Mouse (Mus musculus): Measurements from ENCODE around the gene Ppp1r8.

The Ppp1r8 gene

GRCm38 (mm10) chr4:132842970-132843704 lies at the start of gene Ppp1r8:
Gene Ppp1r8 (minus strand): TSS chr4:132843169.
- DNase-seq = peak; percentile 83

DNA sequence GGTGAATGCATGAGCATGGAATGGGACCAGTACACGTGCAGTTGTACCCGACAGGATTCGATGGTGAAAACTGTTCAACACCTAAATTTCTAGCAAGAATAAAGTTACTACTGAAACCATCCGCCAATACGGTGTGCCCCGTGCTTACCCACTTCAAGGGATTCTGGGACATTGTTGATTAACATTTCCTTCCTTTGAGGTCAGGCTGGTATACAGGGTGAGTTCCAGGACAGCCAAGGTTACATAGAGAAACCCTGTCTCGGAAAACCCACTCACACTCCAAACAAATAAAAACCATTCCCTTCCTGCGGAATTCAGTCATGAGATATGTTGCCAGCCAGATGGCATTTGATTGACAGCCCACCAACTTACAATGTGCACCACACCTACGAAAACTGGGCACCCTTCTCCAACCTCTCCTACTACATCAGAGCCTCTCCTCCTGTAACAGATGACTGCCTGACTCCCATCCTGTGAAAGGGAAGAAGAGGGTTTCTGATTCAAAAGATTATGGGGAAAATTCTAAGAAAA lies 41.9 kb upstream of the Ppp1r8 start:
- DNase-seq = no peak

DNA sequence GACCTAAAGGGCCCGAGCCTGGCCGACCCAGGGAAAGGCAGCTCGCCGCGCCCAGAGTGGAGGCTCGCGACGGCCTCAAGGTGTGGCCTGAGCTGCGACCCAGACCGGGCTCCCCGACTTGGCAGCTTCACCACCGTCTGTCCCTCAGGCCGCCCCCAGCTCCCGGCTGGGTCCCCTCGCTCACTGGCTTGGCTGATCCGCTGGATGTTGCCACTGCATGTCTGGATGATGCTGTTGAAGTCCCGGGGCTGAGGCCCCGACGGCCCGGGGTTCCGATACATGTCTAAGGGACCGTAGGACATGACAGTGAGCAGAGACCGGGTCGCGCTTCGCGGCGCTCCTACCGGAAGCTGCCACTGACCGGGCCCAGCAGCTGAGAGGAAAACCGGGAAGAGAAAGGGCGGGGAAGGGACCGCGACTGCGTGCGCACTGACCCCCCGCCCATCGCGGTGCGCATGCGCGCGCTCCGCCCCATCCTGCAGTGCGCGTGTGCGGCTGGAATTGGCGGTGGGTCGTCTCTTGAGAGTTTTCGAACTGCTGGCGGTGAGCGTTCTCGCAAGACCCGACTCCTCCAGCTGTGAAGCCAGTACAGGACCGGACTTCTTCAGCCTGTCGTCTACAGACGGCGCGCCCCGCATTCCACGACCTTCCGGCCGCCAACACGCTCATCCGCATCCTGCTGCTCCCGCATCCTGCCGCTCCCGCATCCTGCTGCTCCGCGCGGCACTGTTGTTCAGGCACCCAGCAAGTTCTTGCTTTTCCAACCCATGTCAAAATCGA lies 41.3 kb upstream of the Ppp1r8 start, which contains the start of gene Stx12:
TSS of gene Stx12 (minus strand) at position 446 of the 780 bp plus-strand sequence.
- DNase-seq = peak; percentile 90

DNA sequence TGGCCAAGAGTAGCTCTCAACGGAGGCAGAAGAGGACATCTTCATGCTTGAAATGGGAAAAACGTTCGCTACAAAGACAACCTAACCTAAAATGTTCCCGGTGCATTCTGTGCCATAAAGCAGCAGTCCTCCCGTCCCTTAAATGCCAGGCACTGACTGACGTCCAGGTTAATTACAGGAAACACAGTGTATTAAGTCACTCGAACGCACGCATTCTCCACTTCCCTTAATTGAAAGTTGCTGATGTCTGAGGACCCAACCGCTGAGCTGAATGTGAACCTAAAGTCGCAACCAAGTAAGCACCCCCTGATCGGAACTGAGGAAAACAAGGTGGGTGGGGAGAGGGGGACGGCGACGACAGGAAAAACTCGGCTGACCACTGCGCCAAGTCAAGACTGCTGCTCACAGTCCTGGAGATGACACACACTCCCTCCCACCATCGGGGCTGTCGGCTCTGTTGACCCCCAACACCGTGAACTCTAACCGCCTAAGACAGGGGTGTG lies 40.6 kb upstream of the Ppp1r8 start:
- DNase-seq = no peak

DNA sequence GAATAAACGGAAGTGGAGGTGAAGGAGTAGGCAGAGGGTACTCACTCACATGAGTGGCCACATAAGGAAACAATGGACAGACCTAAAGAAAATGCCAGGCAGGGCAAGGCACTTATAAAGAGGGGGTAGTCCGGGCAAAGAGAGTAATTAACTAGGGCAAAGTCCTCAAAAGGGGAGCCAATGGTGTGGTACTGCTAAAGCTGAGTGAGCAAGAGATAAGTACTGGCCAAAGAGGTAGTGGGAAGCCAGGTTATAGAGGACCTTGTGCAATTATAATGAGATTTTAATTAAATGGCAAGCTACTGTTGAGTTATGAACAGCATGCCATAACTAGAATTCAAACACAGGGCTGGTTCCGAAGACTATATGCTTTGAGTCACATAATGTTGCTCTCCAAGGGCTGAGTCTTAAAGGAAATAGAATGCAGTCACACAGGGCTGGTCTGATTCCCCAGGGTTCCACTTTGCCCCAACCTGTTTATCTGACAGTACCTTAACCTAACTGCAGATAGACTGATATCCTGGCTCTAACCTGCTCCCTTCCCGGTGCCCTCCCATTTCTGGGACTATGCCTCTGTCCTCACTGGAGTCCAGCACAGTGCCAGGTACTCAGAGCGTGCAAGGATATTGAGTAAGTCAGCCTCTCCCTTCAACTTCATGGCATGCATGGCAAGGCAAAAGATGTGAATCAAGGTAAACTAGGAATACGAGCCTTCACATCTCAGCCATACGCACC lies 31.6 kb upstream of the Ppp1r8 start:
- DNase-seq = no peak

- no peak for DNase-seq
These were observed 30.8 kb upstream of the Ppp1r8 start for GRCm38 (mm10) chr4:132873481-132874362.

GRCm38 (mm10) chr4:132871116-132871515 lies 28.1 kb upstream of the Ppp1r8 start:
- no peak for DNase-seq

GRCm38 (mm10) chr4:132864856-132865255 lies 21.9 kb upstream of the Ppp1r8 start:
- DNase-seq = no peak

DNA sequence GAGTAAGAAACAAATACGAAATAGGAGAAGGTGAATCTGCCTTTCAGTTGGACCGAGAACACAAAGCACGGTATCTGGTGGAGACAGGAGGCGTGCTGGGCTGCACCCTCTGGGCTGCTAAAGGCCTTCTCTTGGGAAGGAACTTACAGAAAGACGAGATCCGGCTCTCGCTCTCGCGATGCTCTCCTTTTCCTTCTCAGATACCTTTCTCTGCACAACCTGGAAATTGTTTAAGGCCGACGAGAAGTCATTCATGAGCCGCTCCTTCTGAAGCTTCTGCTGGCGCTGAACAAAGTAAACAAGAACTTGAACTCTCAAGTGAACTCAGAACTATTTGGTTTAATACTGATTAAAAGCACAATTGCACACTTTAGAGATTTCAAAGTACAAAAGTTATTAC lies 20.0 kb upstream of the Ppp1r8 start:
- DNase-seq = no peak

GRCm38 (mm10) chr4:132860880-132861279 lies 17.9 kb upstream of the Ppp1r8 start:
- no peak for DNase-seq

DNA sequence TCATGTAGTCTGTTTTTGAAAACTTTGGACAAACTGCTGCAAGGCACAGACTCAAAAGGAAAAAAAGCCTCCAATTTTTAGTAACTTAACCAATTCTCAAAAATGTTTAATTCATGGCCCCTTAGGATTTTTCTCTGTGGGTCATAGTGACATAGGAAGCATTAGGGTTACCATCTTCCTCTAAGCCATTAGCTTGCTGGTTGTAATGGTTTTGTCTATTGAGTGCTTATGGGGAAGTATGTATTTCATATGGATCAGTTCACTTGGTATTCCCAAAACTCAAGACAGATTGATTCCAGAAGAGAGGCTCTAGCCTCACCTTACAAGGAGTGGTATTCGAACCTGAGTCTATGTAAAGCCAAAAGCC lies 719 bp upstream of the Ppp1r8 start:
- no peak for DNase-seq

DNA sequence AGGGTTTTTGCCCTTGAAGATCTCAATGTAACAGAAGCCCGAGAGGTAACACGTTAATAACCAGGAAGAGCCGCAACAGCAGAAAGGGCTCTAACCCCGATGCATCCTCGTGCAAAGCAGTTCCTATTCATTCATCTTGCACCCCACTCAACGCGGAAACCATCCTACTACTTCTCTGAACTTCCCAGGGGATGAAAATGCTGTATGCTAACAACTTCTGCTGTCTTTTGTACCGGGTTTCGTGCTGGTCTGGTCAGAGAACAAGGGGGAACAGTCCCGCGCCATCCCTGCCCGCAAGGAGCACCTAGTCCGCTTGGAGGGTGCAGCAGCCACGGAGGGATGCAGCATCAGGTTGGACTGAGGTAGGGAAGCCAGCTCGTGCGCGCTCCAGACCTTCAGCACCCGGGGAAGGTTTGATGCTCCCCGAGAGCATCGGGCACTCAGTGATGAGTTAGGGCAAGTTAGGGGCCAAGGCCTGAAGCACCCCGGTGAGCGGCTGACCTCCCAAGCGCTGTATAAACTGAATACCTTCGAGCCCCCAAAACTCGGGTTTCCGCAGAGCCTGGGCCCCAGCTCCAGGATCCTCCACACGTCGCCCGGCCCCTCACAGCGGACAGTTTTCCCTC lies 575 bp downstream of the Ppp1r8 start:
- peak; percentile 17 for DNase-seq

DNA sequence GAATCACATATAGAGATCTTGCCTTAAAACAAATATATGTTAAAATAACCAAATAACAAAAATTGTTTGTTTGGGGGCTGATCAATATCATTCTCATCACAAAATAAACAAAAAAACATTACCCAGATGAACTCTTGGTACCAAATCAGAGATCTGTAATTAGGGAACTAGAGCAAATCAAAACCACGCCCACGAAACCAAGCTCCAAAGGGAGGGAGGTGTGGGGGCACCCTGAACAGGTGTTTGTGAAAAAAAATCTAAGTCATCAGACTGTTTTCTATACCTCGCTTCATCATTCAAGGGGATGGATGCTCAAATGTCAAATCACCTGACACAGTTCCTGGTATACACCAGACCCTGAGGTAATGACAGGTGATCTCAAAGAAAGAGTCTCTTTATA lies 1.5 kb downstream of the Ppp1r8 start:
- DNase-seq = no peak

DNA sequence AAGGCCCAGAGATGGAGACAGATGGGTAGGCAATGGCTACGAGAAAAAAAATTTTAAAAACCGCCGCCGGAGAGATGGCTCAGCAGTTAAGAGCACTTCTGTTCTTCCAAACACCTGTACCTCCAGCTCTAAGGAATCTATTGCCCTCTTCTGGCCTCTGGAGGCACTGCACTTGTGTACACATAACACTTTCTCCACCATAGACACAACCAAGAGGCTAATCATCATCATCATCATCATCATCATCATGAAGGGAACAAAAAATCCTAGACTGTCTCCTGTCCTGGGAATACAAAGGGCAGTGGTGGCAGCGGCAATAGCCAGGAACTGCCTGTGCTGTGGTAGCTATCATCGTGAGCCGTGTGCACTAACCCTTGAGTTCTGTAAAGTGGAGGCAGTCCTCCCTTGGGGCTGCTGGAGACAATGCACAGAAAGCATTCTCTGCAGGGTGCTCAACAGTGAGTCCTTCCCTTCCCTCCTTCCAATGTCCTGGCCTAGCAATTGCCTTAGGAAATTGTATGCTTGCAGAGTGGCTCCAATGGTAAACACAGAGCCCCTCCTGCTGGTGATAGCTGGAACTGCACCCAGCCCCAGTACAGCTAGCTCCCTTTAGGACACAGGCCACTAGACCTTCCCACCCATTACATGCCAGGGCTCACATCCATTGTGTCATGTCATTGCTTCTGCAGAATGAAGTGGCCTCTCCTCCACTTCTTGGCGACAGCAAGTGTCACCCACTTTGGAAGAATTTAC lies 19.2 kb downstream of the Ppp1r8 start:
- peak; percentile 72 for DNase-seq

- no peak for DNase-seq
These were observed 24.5 kb downstream of the Ppp1r8 start for GRCm38 (mm10) chr4:132818442-132818841.

DNA sequence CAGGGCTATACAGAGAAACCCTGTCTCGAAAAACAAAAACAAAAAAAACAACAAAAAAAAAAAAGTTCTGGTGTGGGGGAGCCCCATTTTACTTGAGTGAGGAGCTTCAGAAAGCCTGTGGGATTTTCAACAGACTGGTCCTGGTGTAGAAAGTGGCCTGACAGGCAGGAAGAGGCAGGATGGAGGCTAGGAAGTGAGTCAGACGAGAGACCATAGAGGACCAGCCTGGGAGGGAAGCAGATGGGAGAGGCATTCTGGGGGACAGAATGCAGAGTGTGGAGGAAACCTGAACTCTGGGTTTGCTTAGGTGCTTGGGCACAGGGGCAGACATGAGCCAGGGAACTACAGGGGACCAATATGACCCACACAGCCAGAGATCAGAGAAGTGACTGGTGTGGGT lies 26.1 kb downstream of the Ppp1r8 start:
- DNase-seq = no peak

DNA sequence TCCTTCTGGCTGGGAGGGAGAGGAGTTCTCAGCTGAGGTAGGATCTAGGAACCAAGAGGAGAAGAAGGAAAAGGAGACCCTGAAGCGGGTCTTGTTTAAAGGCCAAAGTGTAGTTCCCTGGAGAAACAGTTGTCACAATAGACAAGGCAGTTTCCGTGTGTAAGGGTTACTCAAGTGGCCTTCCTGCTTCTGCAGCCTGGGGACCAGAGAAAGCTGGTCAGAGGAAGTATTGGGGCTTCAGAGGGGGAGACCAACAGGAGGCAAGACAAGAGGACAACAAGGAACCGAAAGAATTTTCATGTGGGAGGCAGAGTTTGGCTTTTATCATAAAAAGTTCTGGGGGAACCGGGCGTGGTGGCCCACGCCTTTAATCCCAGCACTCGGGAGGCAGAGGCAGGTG lies 26.6 kb downstream of the Ppp1r8 start:
- no peak for DNase-seq

- no peak for DNase-seq
These were observed 33.3 kb downstream of the Ppp1r8 start for GRCm38 (mm10) chr4:132809621-132810020.

GRCm38 (mm10) chr4:132807771-132808641 lies 35.0 kb downstream of the Ppp1r8 start:
- no peak for DNase-seq

Measured in right cerebral cortex, postnatal 4 days (tissue).